Mouse (Mus musculus) adrenal gland, postnatal 36 days (tissue): ENCODE measurements around the gene Fgb. TPM values are rescaled to one million over a fixed set of nuclear protein-coding genes. Genes with fewer than 3 reads are reported as not detected.

Experiments used
- DNase-seq, 2 experiments: peaks; one replicate each; pipeline ENCODE4 v3.0.0; 2021; ENCODE audit warnings: mixed read lengths in 1 of 2
- long read RNA-seq, 2 experiments: library from polyadenylated mRNA; stranded (forward); transcript quantifications; one replicate each; pipeline ENCODE4 v2.0.0; 2021; ENCODE audit warnings: borderline sequencing depth in 2 of 2
- total RNA-seq, 2 experiments: library from RNA; stranded (reverse); gene quantifications; 2 replicates each; pipeline ENCODE4 v1.2.3; 2021

Fgb gene
- total RNA-seq = 1 to 10 TPM in 1 of 2 experiments, not detected in 1; 1.1 TPM
- long read RNA-seq, experiment 1 = 0 reads
- long read RNA-seq, experiment 2, transcript Fgb-201 (8 exons, 3,810 nt) = major isoform, 7 of 8 reads
- long read RNA-seq, experiment 2, partial matches to known transcripts = 0 of 8 reads
- long read RNA-seq, experiment 2, other reads (novel, unspliced or antisense) = 1 of 8 reads

- DNase-seq = no peak
Measured at GRCm38 (mm10) chr3:83049680-83050079, at the start of gene Fgb. Gene Fgb (minus strand): TSS chr3:83049863.

- no peak for DNase-seq
Measured at GRCm38 (mm10) chr3:83099139-83099538, 49.5 kb upstream of the Fgb start.

GRCm38 (mm10) chr3:83098546-83099034 lies 48.9 kb upstream of the Fgb start:
- DNase-seq = peak; percentile 7 to 23

GRCm38 (mm10) chr3:83097586-83097985 lies 47.9 kb upstream of the Fgb start:
- no peak for DNase-seq

- peak; percentile 58 to 63 for DNase-seq
Measured at GRCm38 (mm10) chr3:83080567-83081055, 30.9 kb upstream of the Fgb start.

GRCm38 (mm10) chr3:83076563-83076962 lies 26.9 kb upstream of the Fgb start:
- no peak for DNase-seq

- DNase-seq = no peak
Measured at GRCm38 (mm10) chr3:83070231-83070630, 20.6 kb upstream of the Fgb start.

- DNase-seq = no peak
Measured at GRCm38 (mm10) chr3:83068869-83069268, 19.2 kb upstream of the Fgb start.

GRCm38 (mm10) chr3:83067920-83068319 lies 18.3 kb upstream of the Fgb start:
- no peak for DNase-seq

- no peak for DNase-seq
Measured at GRCm38 (mm10) chr3:83057046-83057445, 7.4 kb upstream of the Fgb start.

GRCm38 (mm10) chr3:83055281-83056038 lies 5.8 kb upstream of the Fgb start, which contains the start of gene Plrg1:
Gene Plrg1 (plus strand): TSS chr3:83055522.
- peak; percentile 98 to 99 for DNase-seq

- DNase-seq = no peak
Measured at GRCm38 (mm10) chr3:83054759-83055158, 5.1 kb upstream of the Fgb start.

- peak; percentile 27 to 45 for DNase-seq
Measured at GRCm38 (mm10) chr3:83053758-83054157, 4.1 kb upstream of the Fgb start.

GRCm38 (mm10) chr3:83053126-83053525 lies 3.5 kb upstream of the Fgb start:
- no peak for DNase-seq

GRCm38 (mm10) chr3:83052102-83052501 lies 2.4 kb upstream of the Fgb start:
- DNase-seq = no peak

- DNase-seq = no peak
Measured at GRCm38 (mm10) chr3:83050661-83051060, 998 bp upstream of the Fgb start.

GRCm38 (mm10) chr3:83046649-83047048 lies 3.0 kb downstream of the Fgb start:
- no peak for DNase-seq

GRCm38 (mm10) chr3:83042451-83042850 lies 7.2 kb downstream of the Fgb start:
- DNase-seq = no peak

- DNase-seq = no peak
Measured at GRCm38 (mm10) chr3:83039666-83040065, 10.0 kb downstream of the Fgb start.

GRCm38 (mm10) chr3:83038865-83039264 lies 10.8 kb downstream of the Fgb start:
- no peak for DNase-seq

GRCm38 (mm10) chr3:83033801-83034200 lies 15.9 kb downstream of the Fgb start:
- no peak for DNase-seq

GRCm38 (mm10) chr3:83032746-83033308 lies 16.8 kb downstream of the Fgb start:
- no peak for DNase-seq

GRCm38 (mm10) chr3:83030331-83030730 lies 19.3 kb downstream of the Fgb start:
- no peak for DNase-seq
